Mouse (Mus musculus) intestine, embryonic 16.5 days (tissue): ENCODE results near the gene Stk33. TPM values are rescaled to one million over a fixed set of nuclear protein-coding genes. Genes with fewer than 3 reads are reported as not detected.

Source experiments
- ATAC-seq: fragments of 200-750 bp; cut with Nextera tagmentation; 2 replicates; pipeline ENCODE4 v1.8.0; 2017; ENCODE audit warnings: moderate TSS enrichment, moderate library complexity
- H3K27ac ChIP-seq: fragments of 300-500 bp; sonication (generic); 2 replicates; pipeline ENCODE4 v1.5.1; 2014; ENCODE audit warnings: mild to moderate bottlenecking, low read length
- H3K27me3 ChIP-seq: fragments of 300-500 bp; sonication (generic); replicated peaks from 2 replicates; pipeline ENCODE4 v1.6.1; 2014; ENCODE audit warnings: low read length, control low read depth, mixed read lengths; ENCODE audit not compliant: control insufficient read depth, insufficient read depth
- H3K36me3 ChIP-seq: fragments of 300-500 bp; sonication (generic); 2 replicates; pipeline ENCODE4 v1.6.1; 2014; ENCODE audit warnings: low read length, control low read depth; ENCODE audit not compliant: control insufficient read depth, insufficient read depth
- H3K4me1 ChIP-seq: fragments of 300-500 bp; sonication (generic); 2 replicates; pipeline ENCODE4 v1.6.1; 2014; ENCODE audit warnings: low read length, control low read depth, mixed read lengths; ENCODE audit not compliant: control insufficient read depth, insufficient read depth
- H3K4me2 ChIP-seq: fragments of 300-500 bp; sonication (generic); 2 replicates; pipeline ENCODE4 v1.6.1; 2014; ENCODE audit warnings: low read depth, low read length, control low read depth
- H3K4me3 ChIP-seq: fragments of 300-500 bp; sonication (generic); 2 replicates; pipeline ENCODE4 v1.5.1; 2014; ENCODE audit warnings: mild to moderate bottlenecking, low read length
- H3K9ac ChIP-seq: fragments of 300-500 bp; sonication (generic); 2 replicates; pipeline ENCODE4 v1.6.1; 2014; ENCODE audit warnings: low read depth, low read length
- H3K9me3 ChIP-seq: fragments of 300-500 bp; sonication (generic); 2 replicates; pipeline ENCODE4 v1.6.1; 2016; ENCODE audit warnings: low read length, control low read depth; ENCODE audit not compliant: control insufficient read depth
- whole genome bisulfite sequencing: fragments of 180-500 bp; shearing (Covaris S2); extraction: QIAGEN DNeasy Blood & Tissue Kit; methylation state at CpG from one replicate; pipeline ENCODE4 v1.1.7; 2014; 5-methylcytosine and 5-hydroxymethylcytosine counted together
- polyA plus RNA-seq: library from polyadenylated mRNA; unstranded; fragments of >200 nt; fragmentation: Nextera tagmentation; extraction: Ambion mirVana; gene quantifications from 2 replicates; pipeline ENCODE4 v1.2.1, GENCODE M21; 2015

Gene Stk33
- polyA plus RNA-seq, 1 experiment from 2014 or later, result 0.51 TPM

GRCm38 (mm10) chr7:109274289-109274688 lies 164.6 kb downstream of the Stk33 start:
- Histone ChIP-seq H3K36me3 (no peaks in the 10 kb centered on the region), H3K4me1 (0 out of 2 replicates have a peak, but pooled peaks cover 3% of the 10 kb centered on the region), H3K27me3 (no peaks in the 10 kb centered on the region), H3K9ac (no peak overlapping the region), H3K27ac (no peak overlapping the region), H3K4me3 (no peak overlapping the region), H3K9me3 (no peaks in the 10 kb centered on the region), H3K4me2 (no peak overlapping the region)
- no peak for ATAC-seq
- 64% methylated on average over 3 of the region's 3 CpGs for WGBS

- H3K4me2 ChIP-seq, result no peak overlapping the region
- no peak overlapping the region for H3K9ac ChIP-seq
- WGBS, result 75% methylated on average over 4 of the region's 4 CpGs
- H3K36me3 ChIP-seq, result no peaks in the 10 kb centered on the region
- no peaks in the 10 kb centered on the region for H3K9me3 ChIP-seq
- H3K4me1 ChIP-seq, result no peaks in the 10 kb centered on the region
- H3K4me3 ChIP-seq, result no peak overlapping the region
- H3K27me3 ChIP-seq, result no peaks in the 10 kb centered on the region
- no peak overlapping the region for H3K27ac ChIP-seq
- no peak for ATAC-seq
These were observed 169.8 kb downstream of the Stk33 start for GRCm38 (mm10) chr7:109269046-109269445.

DNA sequence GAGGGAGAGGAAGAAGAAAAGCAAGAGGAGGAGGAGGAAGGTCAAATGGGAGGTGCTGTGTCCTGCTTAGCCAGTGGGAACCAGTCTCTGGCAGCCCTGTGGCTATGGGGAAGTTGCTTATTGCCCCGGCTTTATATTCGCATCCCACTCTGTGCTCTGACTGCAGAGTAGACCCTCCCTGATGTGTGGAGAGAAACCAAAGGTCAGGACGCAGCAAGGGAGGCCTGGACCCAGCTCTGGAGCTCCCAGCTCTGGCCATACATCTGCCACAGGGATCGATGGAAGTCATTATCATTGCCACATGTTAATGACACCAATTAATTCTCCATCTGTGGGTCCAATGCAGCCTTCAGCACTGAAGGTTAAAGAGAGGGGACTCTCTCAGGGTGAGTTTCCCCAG lies 171.5 kb downstream of the Stk33 start:
- WGBS, result 59% methylated on average over 4 of the region's 4 CpGs
- H3K4me2 ChIP-seq, result no peak overlapping the region
- no peaks in the 10 kb centered on the region for H3K36me3 ChIP-seq
- no peaks in the 10 kb centered on the region for H3K27me3 ChIP-seq
- H3K9me3 ChIP-seq, result no peaks in the 10 kb centered on the region
- no peak overlapping the region for H3K9ac ChIP-seq
- H3K4me3 ChIP-seq, result no peak overlapping the region
- no peaks in the 10 kb centered on the region for H3K4me1 ChIP-seq
- no peak for ATAC-seq
- H3K27ac ChIP-seq, result no peak overlapping the region

DNA sequence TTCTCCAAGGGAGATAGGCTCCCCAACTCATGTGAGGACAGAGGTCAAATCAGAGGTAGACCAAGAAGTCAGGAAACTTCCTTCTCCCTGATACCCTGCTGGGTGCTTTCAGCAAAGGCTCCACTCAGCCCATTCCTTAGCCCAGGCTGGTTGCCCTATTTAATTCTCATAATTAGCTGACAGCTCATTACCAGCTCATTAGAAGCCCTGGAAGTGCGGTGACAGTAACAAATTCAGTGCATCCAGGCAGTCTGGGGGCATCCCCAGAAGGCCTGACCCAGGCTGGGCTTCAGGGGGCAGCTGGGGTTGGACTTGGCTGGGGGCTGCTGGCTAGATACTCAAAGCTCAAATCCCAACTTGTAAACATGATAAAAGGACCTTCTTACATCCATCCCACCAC lies 172.7 kb downstream of the Stk33 start:
- no peak overlapping the region for H3K27ac ChIP-seq
- 64% methylated on average over 1 of the region's 1 CpGs for WGBS
- no peak overlapping the region for H3K9ac ChIP-seq
- H3K4me2 ChIP-seq, result no peak overlapping the region
- no peaks in the 10 kb centered on the region for H3K4me1 ChIP-seq
- no peaks in the 10 kb centered on the region for H3K27me3 ChIP-seq
- ATAC-seq, result no peak
- H3K36me3 ChIP-seq, result no peaks in the 10 kb centered on the region
- no peak overlapping the region for H3K4me3 ChIP-seq
- no peaks in the 10 kb centered on the region for H3K9me3 ChIP-seq

GRCm38 (mm10) chr7:109265606-109266005 lies 173.3 kb downstream of the Stk33 start:
- Histone ChIP-seq H3K9ac (no peak overlapping the region), H3K4me2 (no peak overlapping the region), H3K36me3 (no peaks in the 10 kb centered on the region), H3K4me1 (no peaks in the 10 kb centered on the region), H3K27ac (no peak overlapping the region), H3K27me3 (no peaks in the 10 kb centered on the region), H3K4me3 (no peak overlapping the region), H3K9me3 (no peaks in the 10 kb centered on the region)
- ATAC-seq, result no peak
- WGBS, result 86% methylated on average over 5 of the region's 5 CpGs

DNA sequence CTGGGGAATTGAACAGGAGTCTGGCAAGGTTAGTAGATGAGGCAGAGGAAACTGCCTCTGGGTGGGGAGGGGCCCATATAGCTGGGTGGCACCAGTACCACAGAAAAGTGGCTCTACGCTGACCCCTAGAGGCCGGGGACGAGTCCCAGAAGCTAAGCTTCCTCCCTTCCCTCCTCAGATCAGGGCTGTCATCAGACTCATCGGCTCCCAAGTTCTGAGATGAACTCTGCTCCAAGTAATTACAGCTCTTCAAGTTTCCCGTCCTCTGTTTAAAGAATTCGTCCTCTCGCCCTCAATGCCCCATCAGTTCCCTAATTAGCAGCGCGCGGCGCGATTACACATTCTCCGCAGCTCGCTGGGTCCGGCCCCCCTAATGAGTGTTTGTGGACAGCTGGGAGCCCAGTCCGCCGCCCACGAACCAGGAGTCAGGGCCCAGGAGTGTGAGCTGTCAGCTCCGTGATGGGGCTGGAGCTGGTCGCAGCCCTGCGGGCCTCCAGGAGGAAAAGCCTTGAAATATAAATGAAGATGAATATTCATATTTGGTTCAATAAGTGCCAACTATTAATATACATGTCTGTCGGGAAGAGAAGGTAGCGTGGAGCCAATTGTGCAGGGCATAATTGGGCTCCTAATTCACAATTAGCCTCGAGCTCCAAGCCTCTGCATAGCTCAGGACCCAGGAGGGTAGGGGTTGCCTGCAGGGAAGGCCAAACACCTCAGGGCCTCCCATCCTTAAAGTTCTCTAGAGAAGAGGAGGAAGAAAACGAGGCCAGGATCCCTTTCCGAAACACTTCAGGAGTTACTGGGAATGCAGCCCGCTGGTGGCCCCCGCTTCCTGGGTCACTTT lies 183.2 kb downstream of the Stk33 start:
- WGBS, result 32% methylated on average over 28 of the region's 28 CpGs
- H3K9me3 ChIP-seq, result no peaks in the 10 kb centered on the region
- no peaks in the 10 kb centered on the region for H3K27me3 ChIP-seq
- H3K36me3 ChIP-seq, result no peaks in the 10 kb centered on the region
- no peak overlapping the region for H3K27ac ChIP-seq
- H3K9ac ChIP-seq, result 0 out of 2 replicates have a peak overlapping the region, but pooled peaks have one; percentile 8
- ATAC-seq, result peak; percentile 71
- no peak overlapping the region; the same call in 1 of the 2 replicates for H3K4me3 ChIP-seq
- H3K4me2 ChIP-seq, result peak overlapping the region; percentile 17; the same call in 1 of the 2 replicates
- no peaks in the 10 kb centered on the region; the same call in 1 of the 2 replicates for H3K4me1 ChIP-seq

DNA sequence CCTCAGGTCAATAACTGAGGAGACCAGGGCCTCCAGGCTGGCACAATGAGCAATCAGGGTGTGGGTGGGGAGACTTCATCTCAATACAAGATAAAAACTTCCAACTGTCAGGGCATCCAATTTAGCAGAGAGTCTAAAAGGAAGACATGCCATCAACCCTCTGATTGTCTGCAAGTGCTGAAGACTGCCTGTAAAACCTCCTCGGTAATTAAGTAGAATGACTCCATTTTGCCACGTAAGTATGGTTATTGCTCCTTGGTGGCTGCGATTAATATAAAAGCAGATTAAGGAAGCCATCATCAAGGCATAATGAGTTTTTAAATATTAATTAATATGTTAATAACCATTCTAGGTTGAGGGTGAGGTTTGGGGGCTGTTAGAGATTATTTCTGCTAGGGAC lies 187.5 kb downstream of the Stk33 start:
- H3K9ac ChIP-seq, result no peak overlapping the region
- H3K27ac ChIP-seq, result no peak overlapping the region
- no peak overlapping the region for H3K4me2 ChIP-seq
- H3K4me1 ChIP-seq, result no peaks in the 10 kb centered on the region; the same call in 1 of the 2 replicates
- H3K36me3 ChIP-seq, result no peaks in the 10 kb centered on the region
- no peaks in the 10 kb centered on the region for H3K9me3 ChIP-seq
- WGBS, result 80% methylated on average over 3 of the region's 3 CpGs
- no peaks in the 10 kb centered on the region for H3K27me3 ChIP-seq
- ATAC-seq, result no peak
- H3K4me3 ChIP-seq, result no peak overlapping the region

GRCm38 (mm10) chr7:109244776-109245175 lies 194.1 kb downstream of the Stk33 start:
- Histone ChIP-seq H3K4me3 (no peak overlapping the region), H3K4me1 (no peaks in the 10 kb centered on the region), H3K27ac (no peak overlapping the region), H3K9me3 (no peaks in the 10 kb centered on the region), H3K9ac (no peak overlapping the region), H3K36me3 (no peaks in the 10 kb centered on the region), H3K27me3 (no peaks in the 10 kb centered on the region), H3K4me2 (no peak overlapping the region)
- no peak for ATAC-seq
- 92% methylated on average over 10 of the region's 10 CpGs for WGBS

- Histone ChIP-seq H3K27me3 (no peaks in the 10 kb centered on the region), H3K9ac (no peak overlapping the region), H3K4me1 (no peaks in the 10 kb centered on the region), H3K4me2 (no peak overlapping the region), H3K27ac (no peak overlapping the region), H3K9me3 (no peaks in the 10 kb centered on the region), H3K36me3 (no peaks in the 10 kb centered on the region), H3K4me3 (no peak overlapping the region)
- 14% methylated on average over 19 of the region's 19 CpGs for WGBS
- ATAC-seq, result no peak
These were observed 197.6 kb downstream of the Stk33 start for GRCm38 (mm10) chr7:109241313-109241712.
